Mouse (Mus musculus): Measurements from ENCODE around the gene Vps39.

Gene Vps39

GRCm38 (mm10) chr2:120352682-120353646, at the start of gene Vps39:
TSS of gene Vps39 (minus strand) at chr2:120353137.
- DNase-seq (ENCODE audit: low read depth in 1 of 2, low spot score in 2 of 2): peak; percentile 71 to 80

GRCm38 (mm10) chr2:120397951-120398350, 45.0 kb upstream of the Vps39 start:
- no peak for DNase-seq (ENCODE audit: low read depth in 1 of 2, low spot score in 2 of 2)

GRCm38 (mm10) chr2:120392406-120392805, 39.5 kb upstream of the Vps39 start:
- DNase-seq (ENCODE audit: low read depth in 1 of 2, low spot score in 2 of 2): no peak

DNA sequence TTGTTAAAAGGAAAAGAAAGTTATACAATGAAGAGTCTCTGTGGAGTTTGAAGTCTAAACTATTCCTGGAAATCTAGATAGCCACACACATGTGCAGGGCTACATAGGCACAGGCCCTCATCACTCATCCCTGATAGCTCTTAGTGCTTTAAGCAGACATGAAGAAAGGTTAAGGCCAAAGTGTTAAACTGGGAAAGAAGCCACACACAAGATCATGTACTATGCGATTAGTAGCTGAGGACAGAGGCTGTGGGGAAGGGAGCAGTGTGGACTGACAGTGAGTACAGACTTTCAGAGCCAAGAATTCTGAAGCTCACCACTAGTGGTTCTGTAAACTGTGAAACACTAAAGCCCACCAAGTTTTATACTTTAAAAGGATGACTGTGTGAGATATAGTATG, 38.0 kb upstream of the Vps39 start:
- no peak for DNase-seq (ENCODE audit: low read depth in 1 of 2, low spot score in 2 of 2)

GRCm38 (mm10) chr2:120389376-120389775, 36.4 kb upstream of the Vps39 start:
- DNase-seq (ENCODE audit: low read depth in 1 of 2, low spot score in 2 of 2): no peak

DNA sequence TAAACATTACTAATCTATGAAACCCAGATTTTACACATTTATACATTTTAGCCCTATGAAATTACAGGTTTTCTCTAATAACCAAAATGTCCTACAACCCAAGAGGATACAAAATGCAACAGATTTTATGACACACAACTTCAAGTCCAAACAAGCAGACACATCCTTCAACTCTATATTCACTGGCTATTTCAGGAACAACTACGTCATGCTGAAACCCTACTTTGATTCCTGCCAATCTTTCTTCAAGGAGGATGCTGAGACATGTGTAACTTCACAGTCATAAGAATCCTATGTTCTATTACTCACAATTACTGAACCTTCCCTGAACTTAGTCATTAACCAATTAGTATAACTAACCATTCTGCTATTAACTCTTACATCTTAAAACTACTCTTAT, 34.4 kb upstream of the Vps39 start:
- no peak for DNase-seq (ENCODE audit: low read depth in 1 of 2, low spot score in 2 of 2)

DNA sequence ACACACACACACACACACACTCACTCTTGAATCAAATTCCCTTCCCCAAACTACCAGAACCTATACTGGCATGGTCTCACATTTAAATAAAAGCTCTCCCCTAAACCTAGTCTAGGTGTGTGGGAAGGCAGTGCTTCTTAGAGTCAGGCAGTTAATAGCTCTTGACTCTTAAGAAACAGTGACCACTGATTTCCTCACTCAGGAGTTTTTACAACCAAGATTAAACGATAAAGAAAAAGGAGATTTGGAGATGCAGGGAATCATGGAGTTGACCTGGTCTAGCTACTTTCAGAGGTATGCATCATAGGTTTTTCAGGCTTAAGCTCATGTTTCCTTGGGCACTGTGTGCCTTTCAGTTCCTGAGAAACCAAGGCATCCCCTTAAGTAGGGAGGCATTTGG, 33.3 kb upstream of the Vps39 start:
- DNase-seq (ENCODE audit: low read depth in 1 of 2, low spot score in 2 of 2): no peak

GRCm38 (mm10) chr2:120373858-120374257, 20.9 kb upstream of the Vps39 start:
- DNase-seq (ENCODE audit: low read depth in 1 of 2, low spot score in 2 of 2): no peak

- DNase-seq (ENCODE audit: low read depth in 1 of 2, low spot score in 2 of 2): no peak
Measured at GRCm38 (mm10) chr2:120367416-120368207, 14.7 kb upstream of the Vps39 start.

DNA sequence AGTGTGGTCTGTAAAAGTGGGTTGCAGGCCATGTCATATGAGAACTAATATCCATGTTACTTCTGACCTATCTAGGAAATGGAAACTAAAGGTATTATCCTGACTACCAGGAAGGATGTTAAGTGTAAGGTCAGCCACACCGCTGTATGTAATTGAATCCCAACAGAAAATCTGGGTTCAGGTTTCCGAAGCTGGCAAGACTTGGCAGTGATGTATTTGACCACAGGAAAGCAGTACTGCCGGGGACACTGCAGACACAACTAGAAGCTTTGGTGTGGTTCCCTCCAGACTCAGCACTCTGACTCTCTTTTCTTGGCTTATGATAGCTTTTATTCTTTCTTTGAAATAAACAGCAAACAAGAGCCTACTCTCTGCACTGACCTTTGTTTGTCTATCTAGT, 13.6 kb upstream of the Vps39 start:
- no peak for DNase-seq (ENCODE audit: low read depth in 1 of 2, low spot score in 2 of 2)

GRCm38 (mm10) chr2:120360425-120360824, 7.5 kb upstream of the Vps39 start:
- DNase-seq (ENCODE audit: low read depth in 1 of 2, low spot score in 2 of 2): no peak

- no peak for DNase-seq (ENCODE audit: low read depth in 1 of 2, low spot score in 2 of 2)
Measured at GRCm38 (mm10) chr2:120351321-120351720, 1.6 kb downstream of the Vps39 start.

DNA sequence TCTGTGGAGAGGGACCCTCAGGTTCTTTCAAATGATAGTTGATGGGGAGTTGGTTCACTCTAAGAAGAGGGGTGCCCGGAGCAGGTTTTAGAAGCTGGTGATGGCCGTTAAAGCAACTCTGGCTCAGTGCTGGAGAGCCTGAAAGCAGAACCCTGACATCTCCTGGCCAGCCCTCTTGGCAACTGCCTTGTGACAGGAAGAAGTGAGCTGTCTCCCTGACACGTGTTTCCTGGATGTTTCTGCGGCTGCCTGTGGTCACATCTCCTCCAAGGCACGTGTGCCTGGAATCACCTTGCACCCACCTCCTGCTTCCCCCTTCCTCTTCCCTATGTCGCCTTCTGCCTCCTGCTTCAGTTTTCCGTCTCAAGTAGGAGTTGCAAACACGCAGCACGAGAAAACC, 4.8 kb downstream of the Vps39 start:
- peak in 1 of 2 experiments; percentile 4 for DNase-seq (ENCODE audit: low read depth in 1 of 2, low spot score in 2 of 2)

- no peak for DNase-seq (ENCODE audit: low read depth in 1 of 2, low spot score in 2 of 2)
Measured at GRCm38 (mm10) chr2:120341741-120342140, 11.2 kb downstream of the Vps39 start.

DNA sequence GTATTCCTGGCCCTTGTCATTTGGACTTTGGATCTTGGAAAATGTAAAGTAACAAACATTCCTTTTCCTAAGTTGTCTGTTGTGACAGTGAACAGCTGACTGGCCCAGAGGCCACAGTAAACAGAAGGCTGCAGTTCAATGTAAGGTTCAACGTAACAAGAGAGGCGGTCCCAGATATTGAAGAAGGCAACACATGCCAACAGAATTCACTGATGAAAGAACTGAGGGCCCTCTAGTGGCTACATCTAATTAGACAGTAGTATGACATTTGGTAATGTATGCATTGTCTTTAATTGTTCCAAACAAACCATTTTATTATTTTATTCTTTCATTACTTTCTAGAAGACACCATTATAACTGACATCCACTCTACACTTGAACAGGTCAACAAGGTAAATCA, 15.1 kb downstream of the Vps39 start:
- no peak for DNase-seq (ENCODE audit: low read depth in 1 of 2, low spot score in 2 of 2)

- DNase-seq (ENCODE audit: low read depth in 1 of 2, low spot score in 2 of 2): no peak
Measured at GRCm38 (mm10) chr2:120331575-120331974, 21.4 kb downstream of the Vps39 start.

DNA sequence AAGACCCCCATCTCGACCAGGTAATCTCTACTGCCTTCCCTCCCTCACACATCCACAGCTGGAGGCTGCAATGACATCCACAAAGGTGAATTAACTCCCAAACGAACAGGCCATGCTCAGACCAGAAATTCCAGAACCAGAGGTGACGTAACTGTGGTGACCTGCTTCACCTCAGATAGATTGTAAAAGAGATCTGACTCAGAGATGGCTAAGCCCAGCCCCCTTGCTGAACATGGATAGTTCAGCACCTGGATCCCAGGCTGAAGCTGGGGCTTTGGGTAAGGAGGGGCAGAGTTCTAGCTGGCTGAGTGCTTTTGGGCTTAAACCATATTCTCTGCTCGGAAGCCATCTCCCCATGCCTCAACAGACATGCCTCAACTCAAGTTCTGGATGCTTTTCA, 37.9 kb downstream of the Vps39 start:
- no peak for DNase-seq (ENCODE audit: low read depth in 1 of 2, low spot score in 2 of 2)

DNA sequence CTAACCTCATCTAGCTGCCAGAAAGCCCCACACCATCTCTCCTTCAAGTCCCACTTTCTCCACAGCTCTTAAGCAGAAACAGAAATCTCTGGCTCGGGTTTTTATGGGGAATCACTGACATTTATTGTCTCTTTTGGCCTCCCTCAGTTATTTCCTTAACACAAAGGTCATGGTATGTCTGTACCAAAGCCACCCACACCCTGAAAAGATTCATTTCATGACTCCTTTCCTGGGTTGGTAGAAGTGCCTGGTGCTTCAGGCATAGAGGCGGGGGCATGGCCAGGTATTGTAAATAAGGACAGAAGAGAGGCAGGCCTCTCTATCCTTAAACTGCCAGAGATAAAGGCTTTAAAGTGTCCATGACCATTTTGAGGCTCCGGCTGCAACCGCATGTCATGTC, 38.5 kb downstream of the Vps39 start:
- no peak for DNase-seq (ENCODE audit: low read depth in 1 of 2, low spot score in 2 of 2)

- DNase-seq (ENCODE audit: low read depth in 1 of 2, low spot score in 2 of 2): no peak
Measured at GRCm38 (mm10) chr2:120313976-120314375, 39.0 kb downstream of the Vps39 start, which contains the start of gene Pla2g4f. TSS of gene Pla2g4f (minus strand) at chr2:120314165.

- no peak for DNase-seq (ENCODE audit: low read depth in 1 of 2, low spot score in 2 of 2)
Measured at GRCm38 (mm10) chr2:120312276-120312825, 40.6 kb downstream of the Vps39 start.

DNA sequence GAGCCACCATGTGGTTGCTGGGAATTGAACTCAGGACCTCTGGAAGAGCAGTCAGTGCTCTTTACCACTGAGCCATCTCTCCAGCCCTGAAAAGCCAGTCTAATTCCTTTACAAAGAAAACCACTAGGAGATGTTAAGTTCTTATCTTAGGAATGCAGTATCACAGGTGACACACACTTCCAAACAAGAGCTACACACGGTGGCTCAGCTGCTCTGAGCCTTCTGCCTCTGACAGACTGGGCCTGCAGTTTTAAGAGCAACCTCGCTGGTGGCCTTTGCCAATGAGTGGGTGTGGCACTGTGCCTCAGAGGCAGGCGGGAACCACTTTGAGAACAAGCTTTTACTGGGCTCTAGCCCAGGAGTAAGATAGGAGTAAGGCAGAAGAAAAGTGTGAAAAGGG, 48.8 kb downstream of the Vps39 start:
- no peak for DNase-seq (ENCODE audit: low read depth in 1 of 2, low spot score in 2 of 2)

GRCm38 (mm10) chr2:120301076-120301475, 51.9 kb downstream of the Vps39 start:
- DNase-seq (ENCODE audit: low read depth in 1 of 2, low spot score in 2 of 2): no peak

Measured in monocyte, adult 2 months (primary cell).